Comparison of ENCODE assay signal across 8 mouse cellular contexts in genomic region chr15:83593702-83594512, GRCm38 (mm10). TPM values are rescaled to one million over a fixed set of nuclear protein-coding genes. Genes with fewer than 3 reads are reported as not detected.
DNase-seq lines count a peak whose midpoint lies in the region; ATAC-seq and TF ChIP-seq lines count a peak whose summit lies in the region.

No protein-coding gene starts in this region.

- peak; percentile 63 for DNase-seq in lung, embryonic 14.5 days
- no peak for DNase-seq in lung, postnatal 10 days
- DNase-seq in cerebellum, adult 11-12 months, result no peak
- no peak for DNase-seq in adrenal gland, adult 18-20 months (ENCODE audit: low spot score in 2 of 2)
- no peak for DNase-seq in testis, postnatal 10 days (ENCODE audit: low spot score)

- H3K27me3 ChIP-seq in lung, embryonic 14.5 days (ENCODE audit: insufficient read depth, low read length), result no peaks in the 10 kb centered on the region
- H3K27me3 ChIP-seq in hindbrain, embryonic 12.5 days, result no peaks in the 10 kb centered on the region
- no peaks in the 10 kb centered on the region for H3K27me3 ChIP-seq in midbrain, embryonic 12.5 days

- 0 out of 2 replicates have a peak, but pooled peaks cover 3% of the 10 kb centered on the region for H3K36me3 ChIP-seq in lung, embryonic 14.5 days (ENCODE audit: insufficient read depth)
- peaks cover 10% of the 10 kb centered on the region; the same call in 1 of the 2 replicates for H3K36me3 ChIP-seq in hindbrain, embryonic 12.5 days
- peaks cover 12% of the 10 kb centered on the region; the same call in 1 of the 2 replicates for H3K36me3 ChIP-seq in midbrain, embryonic 12.5 days

- peak overlapping the region; percentile 97 for H3K4me2 ChIP-seq in lung, embryonic 14.5 days
- peak overlapping the region; percentile 82 for H3K4me2 ChIP-seq in hindbrain, embryonic 12.5 days (replicated peaks)
- H3K4me2 ChIP-seq in midbrain, embryonic 12.5 days (replicated peaks), result peak overlapping the region; percentile 88

- H3K9me3 ChIP-seq in lung, embryonic 14.5 days (ENCODE audit: low read depth, low read length), result no peaks in the 10 kb centered on the region
- H3K9me3 ChIP-seq in hindbrain, embryonic 12.5 days (replicated peaks), result no peaks in the 10 kb centered on the region
- H3K9me3 ChIP-seq in midbrain, embryonic 12.5 days, result no peaks in the 10 kb centered on the region

- ATAC-seq in lung, embryonic 14.5 days (ENCODE audit: insufficient read depth), result peak; percentile 63
- peak; percentile 35 for ATAC-seq in hindbrain, embryonic 12.5 days (ENCODE audit: low FRiP score)
- peak; percentile 62 for ATAC-seq in midbrain, embryonic 12.5 days (ENCODE audit: low FRiP score, low read depth)

- no peaks in the 10 kb centered on the region for H3K4me1 ChIP-seq in lung, embryonic 14.5 days (ENCODE audit: insufficient read depth)
- peaks cover 12% of the 10 kb centered on the region; the same call in 1 of the 2 replicates for H3K4me1 ChIP-seq in brown adipose tissue, adult 24 weeks (ENCODE audit: control insufficient read depth, insufficient read depth, insufficient read length, low read length)
- peaks cover 17% of the 10 kb centered on the region for H3K4me1 ChIP-seq in hindbrain, embryonic 12.5 days
- H3K4me1 ChIP-seq in midbrain, embryonic 12.5 days, result peaks cover 21% of the 10 kb centered on the region

- peak overlapping the region; percentile 75 for H3K9ac ChIP-seq in lung, embryonic 14.5 days
- H3K9ac ChIP-seq in hindbrain, embryonic 12.5 days, result peak overlapping the region; percentile 87
- peak overlapping the region; percentile 85 for H3K9ac ChIP-seq in midbrain, embryonic 12.5 days (replicated peaks)

- peak overlapping the region; percentile 79 for H3K4me3 ChIP-seq in lung, embryonic 14.5 days (ENCODE audit: low read depth, low read length)
- peak overlapping the region; percentile 89 for H3K4me3 ChIP-seq in brown adipose tissue, adult 24 weeks (ENCODE audit: insufficient read depth, low read depth, low read length)
- H3K4me3 ChIP-seq in hindbrain, embryonic 12.5 days, result peak overlapping the region; percentile 89
- peak overlapping the region; percentile 86 for H3K4me3 ChIP-seq in midbrain, embryonic 12.5 days

- no peak for TF ChIP-seq CTCF in lung, embryonic 14.5 days (IDR thresholded peaks at IDR 0.05; ENCODE audit: low read depth)

- H3K27ac ChIP-seq in lung, embryonic 14.5 days (ENCODE audit: low read depth), result peak overlapping the region; percentile 50; the same call in 1 of the 2 replicates
- H3K27ac ChIP-seq in brown adipose tissue, adult 24 weeks (replicated peaks; ENCODE audit: low read depth, low read length), result no peak overlapping the region
- no peak overlapping the region for H3K27ac ChIP-seq in hindbrain, embryonic 12.5 days
- 0 out of 2 replicates have a peak overlapping the region, but pooled peaks have one; percentile 76 for H3K27ac ChIP-seq in midbrain, embryonic 12.5 days (replicated peaks)

- WGBS in lung, embryonic 14.5 days, result 10% methylated on average over 19 of the region's 19 CpGs
- WGBS in hindbrain, embryonic 12.5 days, result 11% methylated on average over 19 of the region's 19 CpGs
- 11% methylated on average over 19 of the region's 19 CpGs for WGBS in midbrain, embryonic 12.5 days

RNA-seq across cellular contexts. Expression of gene Ttll12, which starts 1.1 kb away (rescaled TPM):
- 40.1 and 43.5 TPM in 2 replicates for polyA plus RNA-seq in lung, embryonic 14.5 days (2014; fragmentation: Nextera tagmentation; extraction: Ambion mirVana)
- polyA plus RNA-seq in brown adipose tissue, adult 24 weeks (2012; ENCODE audit: insufficient read depth, insufficient read length, missing spikeins), result 7.0 and 7.7 TPM in 2 replicates
- polyA plus RNA-seq in hindbrain, embryonic 12.5 days (2016; fragmentation: Nextera tagmentation; extraction: Ambion mirVana), result 44.3 and 45.1 TPM in 2 replicates
- 47.1 and 48.9 TPM in 2 replicates for polyA plus RNA-seq in midbrain, embryonic 12.5 days (2016; fragmentation: Nextera tagmentation; extraction: Ambion mirVana)
- total RNA-seq in adrenal gland, adult 18-20 months (2021), result 10 to 100 TPM; 27.9 to 30.4 TPM

RNA-seq across cellular contexts. Expression of gene Mcat, which starts 30.3 kb away (rescaled TPM):
- polyA plus RNA-seq in lung, embryonic 14.5 days (2014; fragmentation: Nextera tagmentation; extraction: Ambion mirVana), result 38.8 and 43.1 TPM in 2 replicates
- 29.1 and 29.6 TPM in 2 replicates for polyA plus RNA-seq in brown adipose tissue, adult 24 weeks (2012; ENCODE audit: insufficient read depth, insufficient read length, missing spikeins)
- polyA plus RNA-seq in hindbrain, embryonic 12.5 days (2016; fragmentation: Nextera tagmentation; extraction: Ambion mirVana), result 38.9 and 40.7 TPM in 2 replicates
- polyA plus RNA-seq in midbrain, embryonic 12.5 days (2016; fragmentation: Nextera tagmentation; extraction: Ambion mirVana), result 40.6 and 45.3 TPM in 2 replicates
- total RNA-seq in adrenal gland, adult 18-20 months (2021), result 10 to 100 TPM; 31.1 to 41.3 TPM

RNA-seq across cellular contexts. Expression of gene Tspo, which starts 30.5 kb away (rescaled TPM):
- 76.9 and 83.9 TPM in 2 replicates for polyA plus RNA-seq in lung, embryonic 14.5 days (2014; fragmentation: Nextera tagmentation; extraction: Ambion mirVana)
- polyA plus RNA-seq in brown adipose tissue, adult 24 weeks (2012; ENCODE audit: insufficient read depth, insufficient read length, missing spikeins), result 723 and 770 TPM in 2 replicates
- polyA plus RNA-seq in hindbrain, embryonic 12.5 days (2016; fragmentation: Nextera tagmentation; extraction: Ambion mirVana), result 19.5 and 21.9 TPM in 2 replicates
- polyA plus RNA-seq in midbrain, embryonic 12.5 days (2016; fragmentation: Nextera tagmentation; extraction: Ambion mirVana), result 13.5 and 22.0 TPM in 2 replicates
- total RNA-seq in adrenal gland, adult 18-20 months (2021), result 100 to 1,000 TPM; 395 to 578 TPM

Comparison
In these comparisons a context has a peak if more than half of its experiments do, and no peak if none do; other contexts are left out.
1. H3K27ac ChIP-seq: peak in lung, embryonic 14.5 days (single experiment) and midbrain, embryonic 12.5 days (single experiment); none in brown adipose tissue, adult 24 weeks (single experiment) and hindbrain, embryonic 12.5 days (single experiment).
2. Peak in every context shown above with its lines, with median percentiles within 50 percentile points of each other: ATAC-seq, H3K4me2 ChIP-seq, H3K4me3 ChIP-seq and H3K9ac ChIP-seq.